Mouse (Mus musculus) mouse embryonic stem cell (cell line): ENCODE measurements around the gene Rbfox2.

ENCODE experiments used
- in situ Hi-C, 2 experiments: fragments of 300-500 bp; cut with MboI; formaldehyde crosslinking; loops; 1 replicate in 1 of 2; 3 replicates in 1 of 2; pipeline ENCODE4 v1.14.3; 2019 to 2020; ENCODE audit warnings: low sequenced_read_pairs in 2 of 2, low pct_unique_long_range_greater_than_20kb in 1 of 2, mixed read lengths in 1 of 2; ENCODE audit not compliant: unreplicated experiment in 1 of 2

Gene Rbfox2

GRCm38 (mm10) chr15:77069019-77069418 lies 237.8 kb downstream of the Rbfox2 start:
- in situ Hi-C loops = loop anchor here in 1 of 2 experiments (25.0 kb wide), 1 partner anchor 293 kb away; no protein-coding TSS in a partner anchor

GRCm38 (mm10) chr15:77068439-77068861 lies 238.4 kb downstream of the Rbfox2 start:
- in situ Hi-C loops = loop anchor here in 1 of 2 experiments (25.0 kb wide), 1 partner anchor 294 kb away; no protein-coding TSS in a partner anchor

GRCm38 (mm10) chr15:77066233-77066632 lies 240.6 kb downstream of the Rbfox2 start:
- in situ Hi-C loops = loop anchor here in 1 of 2 experiments (25.0 kb wide), 1 partner anchor 296 kb away; no protein-coding TSS in a partner anchor

- in situ Hi-C loops = loop anchor here in 1 of 2 experiments (25.0 kb wide), 1 partner anchor 297 kb away; no protein-coding TSS in a partner anchor
Measured at GRCm38 (mm10) chr15:77065259-77065852, 241.4 kb downstream of the Rbfox2 start.

GRCm38 (mm10) chr15:77062746-77063145 lies 244.1 kb downstream of the Rbfox2 start:
- in situ Hi-C loops = loop anchor here in 1 of 2 experiments (25.0 kb wide), 1 partner anchor 300 kb away; no protein-coding TSS in a partner anchor

- in situ Hi-C loops = loop anchor here in 1 of 2 experiments (25.0 kb wide), 1 partner anchor 303 kb away; no protein-coding TSS in a partner anchor
Measured at GRCm38 (mm10) chr15:77059416-77059815, 247.4 kb downstream of the Rbfox2 start.

GRCm38 (mm10) chr15:77058566-77058965 lies 248.2 kb downstream of the Rbfox2 start:
- in situ Hi-C loops = loop anchor here in 1 of 2 experiments (25.0 kb wide), 1 partner anchor 304 kb away; no protein-coding TSS in a partner anchor

- in situ Hi-C loops = loop anchor here in 1 of 2 experiments (25.0 kb wide), 1 partner anchor 306 kb away; no protein-coding TSS in a partner anchor
Measured at GRCm38 (mm10) chr15:77056791-77057051, 250.1 kb downstream of the Rbfox2 start.

- in situ Hi-C loops = loop anchor here in 1 of 2 experiments (25.0 kb wide), 1 partner anchor 306 kb away; no protein-coding TSS in a partner anchor
Measured at GRCm38 (mm10) chr15:77056001-77056790, 250.6 kb downstream of the Rbfox2 start.

GRCm38 (mm10) chr15:77054611-77055175 lies 252.1 kb downstream of the Rbfox2 start:
- in situ Hi-C loops = loop anchor here in 1 of 2 experiments (25.0 kb wide), 1 partner anchor 308 kb away; no protein-coding TSS in a partner anchor

- in situ Hi-C loops = loop anchor here in 1 of 2 experiments (25.0 kb wide), 1 partner anchor 309 kb away; no protein-coding TSS in a partner anchor
Measured at GRCm38 (mm10) chr15:77053021-77053420, 253.8 kb downstream of the Rbfox2 start.

GRCm38 (mm10) chr15:77052176-77052575 lies 254.6 kb downstream of the Rbfox2 start:
- in situ Hi-C loops = loop anchor here in 1 of 2 experiments (25.0 kb wide), 1 partner anchor 310 kb away; no protein-coding TSS in a partner anchor

- in situ Hi-C loops = loop anchor here in 1 of 2 experiments (25.0 kb wide), 1 partner anchor 312 kb away; no protein-coding TSS in a partner anchor
Measured at GRCm38 (mm10) chr15:77050570-77050969, 256.2 kb downstream of the Rbfox2 start, which contains the start of gene Mb. Gene Mb, minus strand, starts transcription at chr15:77050670.

- in situ Hi-C loops = no loop called here
Measured at GRCm38 (mm10) chr15:77045609-77046008, 261.2 kb downstream of the Rbfox2 start.

- in situ Hi-C loops = no loop called here
Measured at GRCm38 (mm10) chr15:77044597-77045320, 262.0 kb downstream of the Rbfox2 start, which contains the start of gene Apol6. Gene Apol6, plus strand, starts transcription at chr15:77044729.

- in situ Hi-C loops = no loop called here
Measured at GRCm38 (mm10) chr15:77040784-77041183, 266.0 kb downstream of the Rbfox2 start.

- in situ Hi-C loops = no loop called here
Measured at GRCm38 (mm10) chr15:77039211-77039700, 267.5 kb downstream of the Rbfox2 start.
